Mouse (Mus musculus): Measurements from ENCODE around the gene Zfp444. TPM values are rescaled to one million over a fixed set of nuclear protein-coding genes. Genes with fewer than 3 reads are reported as not detected.
"Not testable (repeated sequence)": the region's sequence is repeated elsewhere in the genome, so short reads cannot be mapped to it uniquely, and the experiment has no call there.

Gene Zfp444
- polyA plus RNA-seq, 1 experiment from 2014 or later, result 30.6 TPM

GRCm38 (mm10) chr7:6194129-6194528 lies 22.1 kb downstream of the Zfp444 start:
- peaks cover 12% of the 10 kb centered on the region for H3K27me3 ChIP-seq
- DNase-seq (ENCODE audit: low read depth, low spot score), result no peak
- TF ChIP-seq CTCF (IDR thresholded peaks at IDR 0.05), result peak; percentile 89
- ChIA-PET CTCF (interaction anchor here (1.0 to 5.3 kb wide), 5 partner anchors 9 to 68 kb away, joined by 3 to 62 read pairs (median 5); partner anchors contain the start of gene Zfp444), POLR2A (interaction anchor here (1.1 kb wide), 1 partner anchor 38 kb away, joined by 4 read pairs; the partner anchor contains the start of gene Zfp787)
- in situ Hi-C loops (cut with MboI; ENCODE audit: low pct_unique_long_range_greater_than_20kb), result no loop called here
- ATAC-seq, result peak; percentile 90

GRCm38 (mm10) chr7:6195777-6196176 lies 23.8 kb downstream of the Zfp444 start:
- in situ Hi-C loops (cut with MboI; ENCODE audit: low pct_unique_long_range_greater_than_20kb), result loop anchor here (5.0 kb wide), 1 partner anchor 913 kb away; no protein-coding TSS in a partner anchor
- H3K27me3 ChIP-seq, result peaks cover 12% of the 10 kb centered on the region
- DNase-seq (ENCODE audit: low read depth, low spot score) (no peak), ATAC-seq (no peak)
- POLR2A ChIA-PET, result no interaction called here
- CTCF ChIA-PET, result interaction anchor here (0.7 kb wide), 1 partner anchor 147 kb away, joined by 3 read pairs; no protein-coding TSS in a partner anchor
- peak; percentile 54 for TF ChIP-seq CTCF (IDR thresholded peaks at IDR 0.05)

- ATAC-seq (no peak), DNase-seq (ENCODE audit: low read depth, low spot score) (no peak)
- ChIA-PET CTCF (interaction anchor here (1.3 kb wide), 1 partner anchor 10 kb away, joined by 5 read pairs; no protein-coding TSS in a partner anchor), POLR2A (no interaction called here)
- in situ Hi-C loops (cut with MboI; ENCODE audit: low pct_unique_long_range_greater_than_20kb), result loop anchor here (5.0 kb wide), 1 partner anchor 914 kb away; no protein-coding TSS in a partner anchor
- H3K27me3 ChIP-seq, result peaks cover 12% of the 10 kb centered on the region
- TF ChIP-seq CTCF (IDR thresholded peaks at IDR 0.05), result no peak
Measured at GRCm38 (mm10) chr7:6196790-6197189, 24.8 kb downstream of the Zfp444 start, which contains the start of gene Galp. Gene Galp (plus strand): TSS chr7:6197090.

GRCm38 (mm10) chr7:6204200-6204599 lies 32.2 kb downstream of the Zfp444 start:
- CTCF ChIA-PET, result no interaction called here
- no peak for TF ChIP-seq CTCF (IDR thresholded peaks at IDR 0.05)
- POLR2A ChIA-PET, result no interaction called here
- no peak for DNase-seq (ENCODE audit: low read depth, low spot score)
- in situ Hi-C loops (cut with MboI; ENCODE audit: low pct_unique_long_range_greater_than_20kb), result loop anchor here (25.0 kb wide), 1 partner anchor 242 kb away; no protein-coding TSS in a partner anchor
- no peak for ATAC-seq
- no peaks in the 10 kb centered on the region for H3K27me3 ChIP-seq

GRCm38 (mm10) chr7:6213144-6213543 lies 41.1 kb downstream of the Zfp444 start:
- ChIA-PET POLR2A (no interaction called here), CTCF (interaction anchor here (1.0 to 1.2 kb wide), 5 partner anchors 9 to 75 kb away, joined by 3 to 4 read pairs (median 3); partner anchors contain the start of gene Zfp444)
- ATAC-seq (no peak), DNase-seq (ENCODE audit: low read depth, low spot score) (no peak)
- H3K27me3 ChIP-seq, result peaks cover 3% of the 10 kb centered on the region
- peak; percentile 58 for TF ChIP-seq CTCF (IDR thresholded peaks at IDR 0.05)
- in situ Hi-C loops (cut with MboI; ENCODE audit: low pct_unique_long_range_greater_than_20kb), result loop anchor here (25.0 kb wide), 1 partner anchor 251 kb away; no protein-coding TSS in a partner anchor

GRCm38 (mm10) chr7:6214691-6215090 lies 42.7 kb downstream of the Zfp444 start:
- CTCF ChIA-PET, ATAC-seq: not testable (repeated sequence)
- in situ Hi-C loops (cut with MboI; ENCODE audit: low pct_unique_long_range_greater_than_20kb), result loop anchor here (25.0 kb wide), 1 partner anchor 252 kb away; no protein-coding TSS in a partner anchor

GRCm38 (mm10) chr7:6220147-6220546 lies 48.1 kb downstream of the Zfp444 start:
- CTCF ChIA-PET, result interaction anchor here (1.2 kb wide), 1 partner anchor 11 kb away, joined by 3 read pairs; no protein-coding TSS in a partner anchor
- peaks cover 6% of the 10 kb centered on the region for H3K27me3 ChIP-seq
- in situ Hi-C loops (cut with MboI; ENCODE audit: low pct_unique_long_range_greater_than_20kb), result loop anchor here (25.0 kb wide), 1 partner anchor 258 kb away; no protein-coding TSS in a partner anchor
- DNase-seq (ENCODE audit: low read depth, low spot score) (no peak), ATAC-seq (no peak)
- POLR2A ChIA-PET, result no interaction called here
- TF ChIP-seq CTCF (IDR thresholded peaks at IDR 0.05), result no peak

More at GRCm38 (mm10) chr7:6214691-6215090, 42.7 kb downstream of the Zfp444 start:
- DNase-seq (ENCODE audit: low read depth, low spot score); H3K27me3 ChIP-seq; POLR2A ChIA-PET: not testable (repeated sequence)

GRCm38 (mm10) chr7:6221978-6222377 lies 50.0 kb downstream of the Zfp444 start, which contains the start of gene Zscan5b:
Gene Zscan5b (plus strand): TSS chr7:6222278.
- POLR2A ChIA-PET, result no interaction called here
- no peak for DNase-seq (ENCODE audit: low read depth, low spot score)
- H3K27me3 ChIP-seq, result peaks cover 6% of the 10 kb centered on the region
- in situ Hi-C loops (cut with MboI; ENCODE audit: low pct_unique_long_range_greater_than_20kb), result loop anchor here (25.0 kb wide), 1 partner anchor 260 kb away; no protein-coding TSS in a partner anchor
- CTCF ChIA-PET, result interaction anchor here (0.8 kb wide), 1 partner anchor 9 kb away, joined by 3 read pairs; no protein-coding TSS in a partner anchor
- no peak for TF ChIP-seq CTCF (IDR thresholded peaks at IDR 0.05)
- no peak for ATAC-seq

- in situ Hi-C loops (cut with MboI; ENCODE audit: low pct_unique_long_range_greater_than_20kb); H3K27me3 ChIP-seq; DNase-seq (ENCODE audit: low read depth, low spot score); ATAC-seq; POLR2A ChIA-PET: not testable (repeated sequence)
- peak; percentile 32 for TF ChIP-seq CTCF (IDR thresholded peaks at IDR 0.05)
- CTCF ChIA-PET, result interaction anchor here (1.6 kb wide), 1 partner anchor 12 kb away, joined by 3 read pairs; no protein-coding TSS in a partner anchor
Measured at GRCm38 (mm10) chr7:6228491-6228890, 56.5 kb downstream of the Zfp444 start.

GRCm38 (mm10) chr7:6239787-6240186 lies 67.8 kb downstream of the Zfp444 start:
- in situ Hi-C loops (cut with MboI; ENCODE audit: low pct_unique_long_range_greater_than_20kb), result no loop called here
- DNase-seq (ENCODE audit: low read depth, low spot score), result no peak
- CTCF ChIA-PET, result interaction anchor here (0.7 to 1.7 kb wide), 6 partner anchors 8 to 43 kb away, joined by 3 to 14 read pairs (median 4); no protein-coding TSS in a partner anchor
- no peak for ATAC-seq
- peaks cover 32% of the 10 kb centered on the region for H3K27me3 ChIP-seq
- POLR2A ChIA-PET, result interaction anchor here (0.6 kb wide), 1 partner anchor 43 kb away, joined by 3 read pairs; no protein-coding TSS in a partner anchor
- TF ChIP-seq CTCF (IDR thresholded peaks at IDR 0.05), result no peak

All from Patski (cell line).